Mouse (Mus musculus) limb, embryonic 11.5 days (tissue): Measurements from ENCODE around the gene Pla2g2c. TPM values are rescaled to one million over a fixed set of nuclear protein-coding genes. Genes with fewer than 3 reads are reported as not detected.

ENCODE experiments used
- ATAC-seq: fragments of 200-750 bp; cut with Nextera tagmentation; 2 replicates; pipeline ENCODE4 v1.8.0; 2017; ENCODE audit warnings: low read depth; ENCODE audit not compliant: insufficient number of reproducible peaks, low FRiP score, low TSS enrichment
- DNase-seq: peaks from one replicate; pipeline ENCODE4 v3.0.0-alpha.2; 2015; ENCODE audit warnings: low spot score
- H3K27ac ChIP-seq: fragments of 300-500 bp; sonication (generic); replicated peaks from 2 replicates; pipeline ENCODE4 v1.5.1; 2014; ENCODE audit warnings: low read depth, mild to moderate bottlenecking, low read length
- H3K27me3 ChIP-seq: fragments of 300-500 bp; sonication (generic); 2 replicates; pipeline ENCODE4 v1.6.1; 2014; ENCODE audit warnings: mild to moderate bottlenecking, low read length, mixed read lengths; ENCODE audit not compliant: control insufficient read depth, insufficient read depth
- H3K36me3 ChIP-seq: fragments of 300-500 bp; sonication (generic); 2 replicates; pipeline ENCODE4 v1.6.1; 2014; ENCODE audit warnings: mild to moderate bottlenecking, low read length, moderate library complexity, mixed read lengths; ENCODE audit not compliant: control insufficient read depth, insufficient read depth
- H3K4me1 ChIP-seq: fragments of 300-500 bp; sonication (generic); 2 replicates; pipeline ENCODE4 v1.6.1; 2014; ENCODE audit warnings: low read length, mixed read lengths; ENCODE audit not compliant: control insufficient read depth, insufficient read depth
- H3K4me2 ChIP-seq: fragments of 300-500 bp; sonication (generic); 2 replicates; pipeline ENCODE4 v1.6.1; 2014; ENCODE audit warnings: low read depth, mild to moderate bottlenecking, moderate library complexity; ENCODE audit not compliant: severe bottlenecking
- H3K4me3 ChIP-seq: fragments of 300-500 bp; sonication (generic); 2 replicates; pipeline ENCODE4 v1.5.1; 2014; ENCODE audit warnings: low read depth, low read length
- H3K9ac ChIP-seq: fragments of 300-500 bp; sonication (generic); 2 replicates; pipeline ENCODE4 v1.6.1; 2014; ENCODE audit warnings: mild to moderate bottlenecking, low read length
- H3K9me3 ChIP-seq: fragments of 300-500 bp; sonication (generic); 2 replicates; pipeline ENCODE4 v1.6.1; 2016; ENCODE audit warnings: low read length; ENCODE audit not compliant: control insufficient read depth
- WGBS: fragments of 180-500 bp; shearing (Covaris S2); extraction: QIAGEN DNeasy Blood & Tissue Kit; methylation state at CpG from one replicate; pipeline ENCODE4 v1.1.7; 2014; 5-methylcytosine and 5-hydroxymethylcytosine counted together
- polyA plus RNA-seq: library from polyadenylated mRNA; unstranded; fragments of >200 nt; fragmentation: Nextera tagmentation; extraction: Ambion mirVana; gene quantifications from 2 replicates; pipeline ENCODE4 v1.2.1, GENCODE M21; 2014

Gene Pla2g2c
- polyA plus RNA-seq, 1 experiment from 2014 or later = 1.1 TPM

DNA sequence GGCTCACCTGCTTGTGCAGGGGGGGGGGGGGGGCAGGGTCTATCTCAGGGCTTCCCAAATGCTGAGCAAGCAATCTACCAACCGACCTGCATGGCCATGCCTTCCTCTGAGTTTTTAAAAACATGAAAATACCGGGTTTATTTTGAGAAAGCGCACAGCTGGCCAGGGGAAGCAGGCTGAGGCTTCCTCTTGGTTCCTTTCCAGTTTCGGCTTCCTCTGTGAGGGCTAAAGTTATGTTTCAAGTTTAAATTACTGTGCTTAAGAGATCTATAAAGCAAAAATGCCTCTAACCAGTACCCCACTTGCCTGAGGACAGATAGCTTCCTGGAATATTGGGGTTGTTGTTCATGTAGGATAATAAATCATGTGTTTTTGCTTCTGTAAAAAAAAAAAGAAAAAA lies 61.5 kb downstream of the Pla2g2c start:
- Histone ChIP-seq H3K9ac (no peak overlapping the region), H3K27me3 (no peaks in the 10 kb centered on the region), H3K27ac (no peak overlapping the region), H3K4me3 (no peak overlapping the region), H3K36me3 (no peaks in the 10 kb centered on the region), H3K4me2 (no peak overlapping the region), H3K4me1 (no peaks in the 10 kb centered on the region), H3K9me3 (no peaks in the 10 kb centered on the region)
- ATAC-seq (no peak), DNase-seq (no peak)
- WGBS = 73% methylated on average over 4 of the region's 4 CpGs

DNA sequence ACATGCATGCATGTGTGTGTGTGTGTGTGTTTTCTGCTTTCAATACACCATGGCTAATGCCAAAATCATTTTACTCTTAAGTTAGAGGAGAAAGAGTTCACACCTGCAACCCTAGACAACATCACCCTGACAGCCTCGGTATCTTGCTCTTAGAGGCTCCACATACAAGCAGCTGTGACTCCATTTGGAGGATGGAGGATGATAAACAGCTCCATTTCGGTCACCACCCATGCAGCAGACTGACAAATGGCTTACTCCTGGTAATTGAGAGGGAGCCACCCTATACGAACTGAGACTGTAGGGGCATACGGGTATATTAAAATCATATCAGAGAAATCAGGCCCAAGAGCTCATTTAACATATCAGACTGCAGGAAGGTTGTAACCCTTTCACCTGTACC lies 63.8 kb downstream of the Pla2g2c start:
- H3K27me3 ChIP-seq = no peaks in the 10 kb centered on the region
- ATAC-seq (no peak), DNase-seq (no peak)
- H3K36me3 ChIP-seq = no peaks in the 10 kb centered on the region
- H3K9me3 ChIP-seq = no peaks in the 10 kb centered on the region
- no peaks in the 10 kb centered on the region for H3K4me1 ChIP-seq
- no peak overlapping the region for H3K4me2 ChIP-seq
- H3K9ac ChIP-seq = no peak overlapping the region
- WGBS = 72% methylated on average over 4 of the region's 4 CpGs
- no peak overlapping the region for H3K4me3 ChIP-seq
- H3K27ac ChIP-seq = no peak overlapping the region

DNA sequence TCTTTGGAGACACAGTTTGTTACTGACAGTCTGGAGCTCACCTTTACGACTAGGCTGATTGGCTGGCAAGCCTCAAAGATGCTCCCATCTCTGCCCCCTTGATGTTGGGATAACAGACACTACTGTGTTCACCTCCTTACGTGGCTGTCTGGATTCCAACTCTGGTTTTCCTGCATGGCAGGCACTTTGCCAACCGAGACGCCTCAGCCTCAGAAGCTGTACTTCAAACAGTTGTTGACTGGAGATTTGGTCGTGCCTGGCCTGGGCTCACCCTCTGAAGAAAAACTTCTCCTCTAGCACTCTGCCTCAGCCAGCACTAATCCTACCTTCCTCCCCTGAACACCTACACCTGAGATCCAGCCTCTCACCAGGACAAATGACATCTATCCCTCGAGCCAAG lies 66.9 kb downstream of the Pla2g2c start:
- no peak overlapping the region for H3K9ac ChIP-seq
- no peak overlapping the region for H3K27ac ChIP-seq
- 71% methylated on average over 6 of the region's 6 CpGs for WGBS
- H3K9me3 ChIP-seq = no peaks in the 10 kb centered on the region
- no peaks in the 10 kb centered on the region for H3K27me3 ChIP-seq
- no peak for ATAC-seq
- no peak overlapping the region for H3K4me3 ChIP-seq
- no peak overlapping the region for H3K4me2 ChIP-seq
- DNase-seq = no peak
- H3K4me1 ChIP-seq = no peaks in the 10 kb centered on the region
- no peaks in the 10 kb centered on the region for H3K36me3 ChIP-seq

DNA sequence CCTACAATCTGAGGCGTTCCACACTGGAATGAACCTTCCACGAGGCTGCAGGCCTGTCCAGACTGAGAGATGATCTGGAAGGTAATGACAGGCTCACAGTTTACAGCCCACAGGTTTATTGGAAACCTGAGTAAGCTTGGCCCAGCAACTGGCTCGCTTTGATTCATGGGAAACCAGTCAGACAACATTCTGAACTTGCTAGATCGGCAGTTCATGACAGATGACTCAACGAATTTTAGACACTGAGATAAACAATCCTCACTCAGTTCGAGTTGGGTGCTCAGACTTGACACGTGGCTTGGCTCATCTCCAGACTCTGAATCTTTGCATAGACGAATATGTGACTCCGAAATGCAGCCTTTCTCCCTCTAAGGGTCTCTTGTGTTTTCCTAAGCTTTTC lies 68.0 kb downstream of the Pla2g2c start:
- no peak for DNase-seq
- no peaks in the 10 kb centered on the region for H3K9me3 ChIP-seq
- WGBS = 58% methylated on average over 9 of the region's 9 CpGs
- H3K36me3 ChIP-seq = no peaks in the 10 kb centered on the region
- no peaks in the 10 kb centered on the region for H3K4me1 ChIP-seq
- H3K27ac ChIP-seq = no peak overlapping the region
- no peak overlapping the region for H3K4me3 ChIP-seq
- no peak for ATAC-seq
- H3K27me3 ChIP-seq = no peaks in the 10 kb centered on the region
- no peak overlapping the region for H3K9ac ChIP-seq
- H3K4me2 ChIP-seq = no peak overlapping the region

DNA sequence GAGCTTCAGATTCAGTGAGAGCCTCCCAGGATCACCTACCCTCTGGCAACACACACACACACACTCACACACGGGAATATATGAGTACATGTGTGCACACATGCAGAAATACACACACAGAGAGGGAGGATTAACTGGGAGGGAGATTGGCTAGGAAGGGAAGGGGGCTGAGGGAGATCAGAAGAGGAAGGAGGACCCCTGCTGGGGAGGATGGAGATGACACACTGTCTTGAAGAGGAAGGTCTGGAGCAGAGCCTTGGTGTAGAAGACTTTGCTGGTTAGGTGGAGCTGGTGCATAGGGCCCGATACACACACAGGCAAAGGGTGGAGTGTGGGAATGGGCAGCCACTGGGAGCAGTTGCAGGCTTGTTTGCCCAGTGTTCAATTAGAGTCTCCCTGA lies 68.7 kb downstream of the Pla2g2c start:
- DNase-seq (peak; percentile 36), ATAC-seq (no peak)
- Histone ChIP-seq H3K27me3 (no peaks in the 10 kb centered on the region), H3K4me1 (no peaks in the 10 kb centered on the region), H3K9me3 (no peaks in the 10 kb centered on the region), H3K36me3 (no peaks in the 10 kb centered on the region), H3K27ac (no peak overlapping the region), H3K4me3 (no peak overlapping the region), H3K4me2 (no peak overlapping the region), H3K9ac (no peak overlapping the region)
- WGBS = 63% methylated on average over 2 of the region's 2 CpGs

DNA sequence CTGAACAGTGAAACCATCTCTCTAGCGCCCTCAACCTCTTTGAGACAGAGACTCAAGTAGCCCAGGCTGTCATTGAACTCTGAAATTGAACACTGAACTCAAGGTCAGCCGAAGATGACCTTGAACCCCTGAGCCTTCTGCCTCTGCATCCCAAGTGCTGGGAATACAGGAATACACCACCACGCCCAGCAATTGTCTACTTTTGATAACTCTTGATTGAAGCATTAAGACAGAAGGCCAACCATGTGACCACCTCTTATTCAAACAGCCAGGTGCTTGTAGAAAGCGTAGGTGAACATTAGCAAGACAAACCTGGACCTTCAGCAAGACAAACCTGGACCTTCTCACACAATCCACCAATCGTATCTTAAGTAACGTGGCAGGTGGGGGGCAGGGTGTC lies 69.8 kb downstream of the Pla2g2c start:
- Histone ChIP-seq H3K4me3 (no peak overlapping the region), H3K9ac (no peak overlapping the region), H3K9me3 (no peaks in the 10 kb centered on the region), H3K4me2 (no peak overlapping the region), H3K27me3 (no peaks in the 10 kb centered on the region), H3K27ac (no peak overlapping the region), H3K4me1 (no peaks in the 10 kb centered on the region), H3K36me3 (no peaks in the 10 kb centered on the region)
- no peak for DNase-seq
- 90% methylated on average over 6 of the region's 6 CpGs for WGBS
- no peak for ATAC-seq

Other genes with a start within 250 kb of the Pla2g2c start
- gene Vwa5b1, start 88.9 kb upstream of the Pla2g2c start, polyA plus RNA-seq = 0.11 TPM in 1 of 2 replicates, not detected in the other
- gene Ubxn10, start 12.4 kb downstream of the Pla2g2c start, polyA plus RNA-seq = 1.9 and 2.3 TPM in 2 replicates
- gene Pla2g2f, start 32.8 kb downstream of the Pla2g2c start, polyA plus RNA-seq = 0.09 and 0.14 TPM in 2 replicates
- gene Pla2g2d, start 50.9 kb downstream of the Pla2g2c start, polyA plus RNA-seq = not detected in 2 replicates
- 0.12 TPM in 1 of 2 replicates, not detected in the other for gene Pla2g5, start 138.7 kb downstream of the Pla2g2c start, polyA plus RNA-seq
- not detected in 2 replicates for gene Gm13030, start 149.2 kb downstream of the Pla2g2c start, polyA plus RNA-seq
- gene Pla2g2e, start 153.2 kb downstream of the Pla2g2c start, polyA plus RNA-seq = not detected in 2 replicates
- gene Otud3, start 189.2 kb downstream of the Pla2g2c start, polyA plus RNA-seq = 3.6 and 3.7 TPM in 2 replicates
- gene Rnf186, start 242.3 kb downstream of the Pla2g2c start, polyA plus RNA-seq = not detected in 2 replicates
- gene Tmco4, start 248.1 kb downstream of the Pla2g2c start, polyA plus RNA-seq = 1.0 and 1.4 TPM in 2 replicates